16 mouse cellular contexts compared by ENCODE assay signal in genomic region chr17:88158550-88158949, GRCm38 (mm10).
"Had no signal": no experiment of that assay in that cellular context is flagged by ENCODE, and none has a peak within 500 bp of the region (broad histone marks: within the 10 kb centered on the region; RNA-seq: fewer than 3 reads in every experiment).

No protein-coding gene starts in this region.

- H3K9ac ChIP-seq: limb, embryonic 13.5 days; liver, embryonic 12.5 days; liver, embryonic 15.5 days; lung, embryonic 15.5 days had no signal

- ATAC-seq: liver, embryonic 12.5 days; midbrain, embryonic 16.5 days had no signal

- H3K36me3 ChIP-seq: limb, embryonic 10.5 days; limb, embryonic 13.5 days; liver, embryonic 12.5 days; liver, embryonic 15.5 days; lung, embryonic 15.5 days had no signal

- H3K4me3 ChIP-seq: limb, embryonic 13.5 days; liver, embryonic 12.5 days; liver, embryonic 15.5 days; lung, embryonic 15.5 days; megakaryocyte, embryonic 14.5 days; myocyte had no signal

- H3K27me3 ChIP-seq: limb, embryonic 13.5 days; liver, embryonic 15.5 days; lung, embryonic 15.5 days; megakaryocyte, embryonic 14.5 days had no signal

- H3K9me3 ChIP-seq: limb, embryonic 10.5 days; liver, embryonic 12.5 days; liver, embryonic 15.5 days; lung, embryonic 15.5 days had no signal

- H3K4me2 ChIP-seq: liver, embryonic 12.5 days; liver, embryonic 15.5 days; lung, embryonic 15.5 days had no signal

- H3K27ac ChIP-seq: limb, embryonic 13.5 days; liver, embryonic 12.5 days; liver, embryonic 15.5 days; lung, embryonic 15.5 days had no signal

- DNase-seq: kidney, adult 9 months; kidney, postnatal 14 days; liver; lung, adult 18-20 months; lung, postnatal 10 days; lung, postnatal 36 days; thymus, adult 18-20 months; thymus, postnatal 36 days had no signal

- H3K4me1 ChIP-seq: liver, embryonic 12.5 days; liver, embryonic 15.5 days; megakaryocyte, embryonic 14.5 days had no signal
